Mouse (Mus musculus): ENCODE results near the gene Cldn18.

Cldn18 gene

GRCm38 (mm10) chr9:99685061-99685521 lies 32.0 kb downstream of the Cldn18 start:
- no peak for DNase-seq (ENCODE audit: low spot score)

- DNase-seq (ENCODE audit: low spot score) = no peak
Observed at GRCm38 (mm10) chr9:99681980-99682570, 35.0 kb downstream of the Cldn18 start.

- DNase-seq (ENCODE audit: low spot score) = no peak
Observed at GRCm38 (mm10) chr9:99675714-99676113, 41.4 kb downstream of the Cldn18 start.

DNA sequence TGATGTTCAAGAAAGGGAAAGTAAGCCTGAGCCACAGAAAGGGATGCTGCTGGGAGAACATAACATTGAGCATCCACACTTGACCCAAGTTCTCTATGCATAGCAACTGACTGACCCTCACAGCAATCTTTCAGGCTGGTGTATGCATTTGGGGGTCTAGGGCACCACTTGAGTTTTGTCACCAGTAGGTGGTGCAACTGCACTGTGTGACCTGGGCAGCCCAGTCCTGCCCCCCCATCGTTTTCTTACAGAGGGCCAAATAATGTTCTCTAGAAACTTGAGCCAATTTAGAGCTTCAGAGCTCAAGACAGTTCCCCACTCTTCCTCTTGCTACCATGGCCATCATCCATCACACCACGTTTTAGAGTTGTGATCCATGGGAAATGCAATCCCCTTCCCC lies 45.5 kb downstream of the Cldn18 start:
- no peak for DNase-seq (ENCODE audit: low spot score)

GRCm38 (mm10) chr9:99667596-99667995 lies 49.5 kb downstream of the Cldn18 start:
- no peak for DNase-seq (ENCODE audit: low spot score)

DNA sequence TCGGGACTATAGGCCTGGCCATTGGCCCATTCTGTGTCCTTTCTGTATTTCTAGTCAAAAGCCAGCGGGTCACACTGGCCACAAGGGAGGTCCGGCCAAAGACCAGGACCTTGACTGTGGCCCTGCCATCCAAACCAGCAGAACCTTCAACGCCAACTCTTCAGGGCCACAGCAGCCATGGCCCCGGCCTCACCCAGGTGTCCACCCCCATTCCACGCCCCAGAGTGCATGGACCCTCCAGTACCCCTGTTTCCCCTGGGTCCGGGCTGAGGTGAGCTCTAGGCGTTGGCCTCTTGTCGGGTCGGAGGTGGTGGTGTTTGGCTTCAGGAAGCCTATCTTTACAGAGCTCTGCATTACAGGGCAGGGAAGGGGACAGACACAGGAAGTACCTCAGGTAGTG lies 54.2 kb downstream of the Cldn18 start:
- DNase-seq (ENCODE audit: low spot score) = no peak

DNA sequence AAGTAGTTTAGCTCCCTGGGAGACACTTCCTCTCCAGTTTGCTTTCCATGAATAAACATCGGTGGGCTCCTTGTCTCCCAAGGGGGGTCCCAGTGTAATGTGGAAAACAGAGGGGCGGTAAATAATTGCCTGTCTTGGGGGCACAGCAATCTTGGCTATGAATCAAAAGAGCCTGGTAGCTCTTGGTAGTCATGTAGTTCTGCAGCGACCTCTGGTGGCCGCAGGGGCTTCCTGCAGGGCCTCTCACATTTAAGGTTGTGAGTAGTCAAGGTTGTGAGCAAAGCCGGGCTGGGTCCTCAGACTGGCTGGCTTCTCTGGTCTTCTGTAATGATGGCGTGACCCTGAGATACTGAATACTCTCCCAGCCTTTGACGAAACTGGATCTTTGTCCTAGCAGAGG lies 54.7 kb downstream of the Cldn18 start:
- peak; percentile 29 for DNase-seq (ENCODE audit: low spot score)

- DNase-seq (ENCODE audit: low spot score) = no peak
Observed at GRCm38 (mm10) chr9:99661606-99662166, 55.4 kb downstream of the Cldn18 start.

DNA sequence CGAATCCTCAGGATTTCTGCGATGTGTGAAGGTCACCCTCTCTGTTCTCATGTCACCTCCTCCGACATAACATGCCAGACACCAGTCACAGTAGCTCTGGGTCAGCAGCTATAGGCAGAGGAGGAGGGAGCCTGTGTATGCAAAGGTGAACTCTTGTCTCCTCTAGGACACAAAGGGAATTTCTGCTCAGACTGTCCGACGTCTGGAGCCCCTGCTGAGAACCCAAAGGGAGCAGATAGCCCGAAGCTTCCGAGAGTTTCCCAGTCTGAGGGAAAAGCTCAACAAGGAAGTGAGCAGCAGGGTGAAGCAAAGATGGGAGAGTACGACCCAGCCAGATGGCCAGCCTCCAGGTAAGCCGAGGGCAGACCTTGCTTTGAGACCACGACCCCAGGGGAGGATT lies 56.3 kb downstream of the Cldn18 start:
- no peak for DNase-seq (ENCODE audit: low spot score)

DNA sequence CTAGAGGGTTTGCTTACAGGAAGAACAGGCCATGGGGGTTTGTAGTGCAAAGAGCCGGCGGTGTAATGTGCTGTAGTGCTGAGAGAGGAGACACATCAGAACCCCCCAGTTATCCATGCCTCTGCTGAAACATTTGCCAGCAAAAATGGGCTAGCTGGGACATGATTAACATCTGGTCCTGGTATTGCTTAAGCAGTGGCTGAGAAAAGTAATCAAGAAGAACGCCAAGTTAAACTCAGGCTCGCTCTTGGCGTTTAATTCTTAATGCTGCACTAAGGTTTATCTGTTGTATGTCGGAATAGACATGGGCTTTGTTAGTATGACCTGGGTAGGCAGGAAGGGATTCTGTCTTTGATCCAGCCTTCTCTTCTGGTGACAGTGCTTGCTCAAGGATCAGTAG lies 71.0 kb downstream of the Cldn18 start:
- no peak for DNase-seq (ENCODE audit: low spot score)

DNA sequence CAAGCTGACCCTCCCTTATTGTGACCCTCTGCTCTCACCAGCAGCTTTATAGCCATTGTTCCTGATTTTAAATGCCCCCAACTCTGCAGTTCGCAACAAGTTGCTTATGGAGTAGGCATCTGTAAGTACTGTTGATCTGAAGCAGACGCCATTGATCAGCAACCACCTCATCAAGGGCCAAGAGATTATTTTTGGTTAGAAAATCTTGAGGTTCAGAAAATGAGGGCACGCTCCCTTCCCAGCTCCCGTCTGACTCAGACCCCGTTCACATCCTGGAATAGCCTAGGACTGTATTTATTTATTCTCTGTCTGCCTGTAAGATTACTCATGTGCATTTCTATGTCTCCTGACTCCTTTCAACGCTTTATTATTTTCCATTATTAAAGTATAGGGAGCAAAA lies 71.7 kb downstream of the Cldn18 start:
- no peak for DNase-seq (ENCODE audit: low spot score)

DNA sequence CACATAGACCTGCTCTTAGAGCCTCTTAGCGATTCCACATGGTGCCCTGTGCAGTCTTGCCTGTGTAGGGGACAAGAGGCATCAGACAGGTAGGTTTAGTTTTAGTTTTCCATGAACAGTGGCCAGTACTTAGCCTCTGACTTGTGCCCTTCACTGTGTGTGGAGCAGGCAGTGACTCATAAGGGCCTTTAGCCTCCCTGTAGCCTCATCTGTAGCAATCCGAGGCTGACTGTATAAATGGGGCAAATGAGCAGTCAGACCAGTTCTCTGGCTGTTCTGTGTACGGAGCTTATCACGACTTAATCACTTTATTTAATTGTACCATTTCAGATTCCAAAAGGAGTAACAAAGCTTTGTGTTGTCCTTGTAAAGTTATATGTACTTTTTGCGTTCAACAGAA lies 77.1 kb downstream of the Cldn18 start:
- no peak for DNase-seq (ENCODE audit: low spot score)
